Mouse (Mus musculus): Measurements from ENCODE around the gene Clstn2. TPM values are rescaled to one million over a fixed set of nuclear protein-coding genes. Genes with fewer than 3 reads are reported as not detected.

The Clstn2 gene
- polyA plus RNA-seq, 1 experiment, result 0.81 TPM

GRCm38 (mm10) chr9:97544359-97544758, 488.6 kb downstream of the Clstn2 start:
- no peak for DNase-seq (ENCODE audit: low spot score)

- no peak for DNase-seq (ENCODE audit: low spot score)
These were observed 491.6 kb downstream of the Clstn2 start for GRCm38 (mm10) chr9:97541419-97541818.

GRCm38 (mm10) chr9:97538075-97538779, 494.8 kb downstream of the Clstn2 start:
- no peak for DNase-seq (ENCODE audit: low spot score)

GRCm38 (mm10) chr9:97534196-97534595, 498.8 kb downstream of the Clstn2 start:
- DNase-seq (ENCODE audit: low spot score), result no peak

GRCm38 (mm10) chr9:97533306-97533705, 499.7 kb downstream of the Clstn2 start:
- no peak for DNase-seq (ENCODE audit: low spot score)

GRCm38 (mm10) chr9:97532536-97532935, 500.4 kb downstream of the Clstn2 start:
- no peak for DNase-seq (ENCODE audit: low spot score)

- no peak for DNase-seq (ENCODE audit: low spot score)
These were observed 505.1 kb downstream of the Clstn2 start for GRCm38 (mm10) chr9:97527926-97528325.

GRCm38 (mm10) chr9:97527276-97527675, 505.7 kb downstream of the Clstn2 start:
- DNase-seq (ENCODE audit: low spot score), result no peak

- no peak for DNase-seq (ENCODE audit: low spot score)
These were observed 507.4 kb downstream of the Clstn2 start for GRCm38 (mm10) chr9:97525563-97525962.

- no peak for DNase-seq (ENCODE audit: low spot score)
These were observed 508.1 kb downstream of the Clstn2 start for GRCm38 (mm10) chr9:97524861-97525260.

GRCm38 (mm10) chr9:97520771-97521170, 512.2 kb downstream of the Clstn2 start:
- DNase-seq (ENCODE audit: low spot score), result no peak

- no peak for DNase-seq (ENCODE audit: low spot score)
These were observed 516.0 kb downstream of the Clstn2 start for GRCm38 (mm10) chr9:97517006-97517405.

- DNase-seq (ENCODE audit: low spot score), result no peak
These were observed 518.3 kb downstream of the Clstn2 start for GRCm38 (mm10) chr9:97514639-97515038.

GRCm38 (mm10) chr9:97512282-97512850, 520.6 kb downstream of the Clstn2 start:
- no peak for DNase-seq (ENCODE audit: low spot score)

- DNase-seq (ENCODE audit: low spot score), result no peak
These were observed 531.6 kb downstream of the Clstn2 start for GRCm38 (mm10) chr9:97501416-97501815.

GRCm38 (mm10) chr9:97495056-97495455, 537.9 kb downstream of the Clstn2 start:
- DNase-seq (ENCODE audit: low spot score), result no peak

GRCm38 (mm10) chr9:97491626-97492025, 541.4 kb downstream of the Clstn2 start:
- DNase-seq (ENCODE audit: low spot score), result no peak

GRCm38 (mm10) chr9:97490591-97491176, 542.3 kb downstream of the Clstn2 start:
- DNase-seq (ENCODE audit: low spot score), result no peak

- no peak for DNase-seq (ENCODE audit: low spot score)
These were observed 546.2 kb downstream of the Clstn2 start for GRCm38 (mm10) chr9:97486826-97487225.

- no peak for DNase-seq (ENCODE audit: low spot score)
These were observed 551.8 kb downstream of the Clstn2 start for GRCm38 (mm10) chr9:97481187-97481586.

GRCm38 (mm10) chr9:97476961-97477360, 556.0 kb downstream of the Clstn2 start:
- no peak for DNase-seq (ENCODE audit: low spot score)

- no peak for DNase-seq (ENCODE audit: low spot score)
These were observed 556.5 kb downstream of the Clstn2 start for GRCm38 (mm10) chr9:97476456-97476855.

- DNase-seq (ENCODE audit: low spot score), result no peak
These were observed 558.1 kb downstream of the Clstn2 start for GRCm38 (mm10) chr9:97474896-97475295.

Measured in urinary bladder, adult 2 months (tissue).